Mouse (Mus musculus): ENCODE data around the gene Msrb3.

DNA sequence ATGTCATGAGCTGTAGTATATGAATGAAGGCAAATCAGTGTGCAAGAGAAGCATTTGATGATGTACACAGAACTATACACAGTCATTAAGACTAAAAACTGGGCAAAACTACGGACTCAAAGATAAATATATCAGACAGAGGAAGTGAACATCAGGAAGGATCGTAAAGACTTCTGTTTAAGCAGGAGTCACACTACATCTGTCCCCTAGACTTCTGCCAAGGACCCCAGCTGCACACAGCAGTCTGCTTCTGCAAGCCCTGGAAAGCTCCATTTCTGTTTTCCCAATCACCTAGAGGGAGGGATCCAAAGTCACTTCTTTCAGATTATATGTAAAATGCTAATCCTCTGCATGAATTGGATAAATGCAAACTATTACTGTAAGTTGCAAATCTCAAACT, 49.6 kb upstream of the Msrb3 start:
- TF ChIP-seq POLR2A (IDR thresholded peaks at IDR 0.05; ENCODE audit: low read depth, low read length) (no peak), CTCF (conservative IDR thresholded peaks at IDR 0.05; ENCODE audit: insufficient read depth, insufficient read length, low read depth, low read length) (no peak)

Measured in kidney, adult 2 months (tissue).